Mouse (Mus musculus) MEL (cell line): ENCODE results near the gene Abhd17a.

Experiments
- MAX ChIP-seq: IDR thresholded peaks from 2 replicates; pipeline ENCODE4 v1.6.1; 2011; ENCODE audit warnings: low read length, improper control_type of control experiment
- SIN3A ChIP-seq: IDR thresholded peaks from 2 replicates; pipeline ENCODE4 v1.6.1; 2012; ENCODE audit warnings: low read length, improper control_type of control experiment, inconsistent platforms

GRCm38 (mm10) chr10:80543873-80544272, 46.3 kb downstream of the Abhd17a start:
- TF ChIP-seq SIN3A (no peak), MAX (no peak)
